Mouse (Mus musculus): ENCODE measurements around the gene Oas1f.

DNA sequence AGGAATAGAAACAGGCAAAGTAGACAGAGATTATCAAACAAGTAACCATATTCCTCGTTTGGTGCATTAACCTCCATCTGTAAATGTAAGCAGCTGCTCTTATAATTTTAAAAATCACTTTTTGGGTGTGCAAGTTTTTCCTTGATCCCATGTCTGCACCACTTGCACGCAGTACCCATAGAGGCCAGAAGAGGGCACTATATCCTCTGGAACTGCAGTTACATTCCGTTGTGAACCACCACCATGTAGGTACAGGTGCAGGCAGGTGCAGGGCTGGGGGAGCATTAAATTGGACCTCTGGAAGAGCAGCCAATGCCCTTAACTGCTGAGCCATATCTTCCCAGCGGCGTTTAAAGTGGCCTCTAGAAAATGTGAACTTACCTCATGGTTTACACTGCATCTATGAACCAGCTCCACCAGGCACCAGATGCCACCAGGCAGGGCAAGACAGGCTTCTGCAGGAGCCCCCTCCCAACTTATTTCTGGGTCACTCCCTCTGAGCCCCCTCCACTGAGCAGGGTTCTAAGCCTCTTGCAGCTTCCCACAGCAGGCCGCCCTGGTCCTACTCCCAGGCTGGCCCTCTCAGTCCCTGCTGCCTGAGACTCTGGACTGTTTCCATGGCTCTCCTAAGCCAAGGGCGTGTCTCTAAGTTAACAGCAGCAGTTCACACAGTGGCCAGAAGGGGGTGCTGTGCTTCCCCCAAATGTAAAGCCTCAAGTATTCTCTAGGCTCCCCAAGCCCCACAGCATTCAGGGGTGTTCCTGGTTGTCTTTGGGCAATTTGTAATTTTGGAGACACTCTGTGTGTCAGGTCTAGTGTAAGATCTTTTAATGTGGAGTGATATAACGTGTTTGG is 10.2 kb upstream of the Oas1f start:
- TF ChIP-seq CTCF (IDR thresholded peaks at IDR 0.05; ENCODE audit: low read depth): peak; percentile 82
- no peak for TF ChIP-seq EP300 (IDR thresholded peaks at IDR 0.05; ENCODE audit: low read depth)

Data from liver, postnatal 0 days (tissue).